Mouse (Mus musculus): ENCODE measurements around the gene Sema4d. TPM values are rescaled to one million over a fixed set of nuclear protein-coding genes. Genes with fewer than 3 reads are reported as not detected.
A peak's percentile ranks its signal among the peaks of the same experiment; 100 is the strongest.
"Not testable (repeated sequence)": the region's sequence is repeated elsewhere in the genome, so short reads cannot be mapped to it uniquely, and the experiment has no call there.

The Sema4d gene
- polyA plus RNA-seq, 1 experiment from 2014 or later, result 10.8 TPM

DNA sequence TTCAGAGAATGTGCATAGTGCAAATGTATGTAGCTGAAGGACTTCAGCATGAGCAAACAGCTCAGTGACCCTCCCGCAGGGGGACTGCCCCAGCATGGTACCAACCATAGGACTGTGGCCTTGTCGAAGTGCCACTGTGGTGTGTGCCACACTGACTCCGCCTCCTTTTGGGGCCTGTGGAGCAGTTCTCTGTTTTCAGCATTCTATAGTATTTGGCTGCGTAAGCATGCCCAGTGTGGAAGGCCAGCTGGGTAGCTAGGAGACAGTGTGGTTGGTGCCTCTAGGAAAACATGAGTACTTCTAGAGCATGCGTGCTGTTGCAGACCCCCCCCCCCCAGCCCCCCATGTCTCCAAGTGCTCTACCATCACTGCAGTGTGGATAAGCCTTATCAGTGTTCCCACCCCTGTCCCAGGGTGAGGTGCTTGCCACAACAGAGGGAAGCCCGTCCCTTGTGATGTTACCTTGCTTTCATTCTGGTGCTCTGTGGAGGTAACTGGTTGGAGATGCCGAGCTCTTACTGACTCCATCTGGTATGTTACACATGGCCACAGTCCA lies 115.8 kb downstream of the Sema4d start:
- peaks cover 99% of the 10 kb centered on the region for H3K36me3 ChIP-seq
- peak overlapping the region; percentile 55 for H3K27ac ChIP-seq
- no peak overlapping the region for H3K4me3 ChIP-seq
- H3K4me2 ChIP-seq, result peak overlapping the region; percentile 43
- WGBS (ENCODE audit: insufficient replicate concordance), result 48% methylated on average over 7 of the region's 7 CpGs
- H3K9ac ChIP-seq, result peak overlapping the region; percentile 23; the same call in 1 of the 2 replicates
- no peaks in the 10 kb centered on the region for H3K9me3 ChIP-seq (replicated peaks)
- ATAC-seq, result peak; percentile 87
- peaks cover 38% of the 10 kb centered on the region for H3K4me1 ChIP-seq
- no peaks in the 10 kb centered on the region for H3K27me3 ChIP-seq (replicated peaks)

DNA sequence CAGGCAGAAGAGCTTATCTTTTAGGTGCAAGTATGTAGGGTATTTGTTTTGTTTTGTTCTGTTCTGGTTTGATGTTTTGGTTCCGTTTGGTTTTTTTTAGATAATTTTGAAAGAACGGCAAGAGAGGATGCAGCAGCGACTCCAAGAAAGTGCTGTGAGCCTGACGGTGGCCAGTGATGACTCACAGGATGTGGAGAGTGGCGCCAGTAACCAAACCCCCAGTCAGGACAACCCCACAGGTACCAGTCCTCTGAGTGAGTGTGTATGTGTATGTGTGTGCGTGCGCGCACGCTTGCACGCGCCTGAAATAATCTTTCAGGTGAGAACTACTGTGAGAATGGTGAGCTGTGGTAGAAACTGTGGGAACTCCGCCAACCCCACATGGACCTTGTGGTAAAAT lies 116.5 kb downstream of the Sema4d start:
- ATAC-seq, result no peak
- Histone ChIP-seq H3K9me3 (replicated peaks) (no peaks in the 10 kb centered on the region), H3K36me3 (peaks cover 95% of the 10 kb centered on the region), H3K9ac (no peak overlapping the region), H3K4me3 (no peak overlapping the region), H3K27me3 (replicated peaks) (no peaks in the 10 kb centered on the region), H3K4me2 (0 out of 2 replicates have a peak overlapping the region, but pooled peaks have one; percentile 43), H3K4me1 (peaks cover 38% of the 10 kb centered on the region), H3K27ac (peak overlapping the region; percentile 55)
- WGBS (ENCODE audit: insufficient replicate concordance), result 74% methylated on average over 12 of the region's 12 CpGs

DNA sequence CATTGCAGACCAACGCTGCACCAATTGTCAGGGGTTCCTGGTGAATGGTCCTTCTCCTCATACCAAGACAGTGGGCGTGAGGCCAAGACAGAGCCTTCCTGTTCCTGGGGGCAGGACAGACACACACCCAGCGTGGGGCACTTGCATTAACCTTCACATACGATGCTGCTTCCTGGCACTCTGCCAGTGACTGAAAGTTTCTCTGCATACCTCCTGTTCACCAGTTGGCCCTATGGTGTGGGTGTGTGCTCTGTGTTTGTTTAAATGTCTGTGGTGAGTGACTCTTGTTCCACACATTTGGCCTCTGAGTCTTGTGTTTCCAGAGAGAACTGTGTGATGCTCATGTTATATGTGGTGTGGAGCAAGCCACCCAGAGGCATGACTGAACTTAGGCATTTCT lies 116.9 kb downstream of the Sema4d start:
- Histone ChIP-seq H3K27me3 (replicated peaks) (no peaks in the 10 kb centered on the region), H3K9me3 (replicated peaks) (no peaks in the 10 kb centered on the region), H3K9ac (no peak overlapping the region), H3K4me1 (peaks cover 38% of the 10 kb centered on the region), H3K4me3 (no peak overlapping the region), H3K27ac (peak overlapping the region; percentile 5; the same call in 1 of the 2 replicates), H3K4me2 (no peak overlapping the region), H3K36me3 (peaks cover 94% of the 10 kb centered on the region)
- WGBS (ENCODE audit: insufficient replicate concordance), result 80% methylated on average over 4 of the region's 4 CpGs
- ATAC-seq, result no peak

DNA sequence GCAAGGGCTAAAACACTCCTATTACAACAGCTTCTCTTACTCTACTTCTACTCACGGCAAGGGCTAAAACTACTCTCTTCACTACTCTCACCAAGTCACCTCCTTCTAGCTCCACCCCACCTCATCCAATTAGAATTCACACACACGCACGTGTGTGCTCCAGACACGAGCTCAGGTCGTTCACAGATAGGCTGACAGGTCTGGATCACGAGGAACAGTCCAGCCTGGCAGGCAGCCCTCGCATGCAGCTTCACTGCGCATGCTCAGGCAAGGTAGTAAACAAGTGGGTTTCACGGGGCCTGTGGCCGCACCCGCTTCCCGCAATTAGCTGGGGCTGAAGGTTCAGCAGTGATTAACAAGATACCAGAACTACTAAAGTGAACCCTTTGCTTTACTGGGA lies 125.4 kb downstream of the Sema4d start:
- not testable (repeated sequence) for H3K4me2 ChIP-seq; H3K9ac ChIP-seq; H3K27me3 ChIP-seq (replicated peaks); ATAC-seq; H3K4me1 ChIP-seq; H3K9me3 ChIP-seq (replicated peaks); H3K27ac ChIP-seq; H3K4me3 ChIP-seq
- peaks cover 92% of the 10 kb centered on the region for H3K36me3 ChIP-seq
- 83% methylated on average over 12 of the region's 12 CpGs for WGBS (ENCODE audit: insufficient replicate concordance)

DNA sequence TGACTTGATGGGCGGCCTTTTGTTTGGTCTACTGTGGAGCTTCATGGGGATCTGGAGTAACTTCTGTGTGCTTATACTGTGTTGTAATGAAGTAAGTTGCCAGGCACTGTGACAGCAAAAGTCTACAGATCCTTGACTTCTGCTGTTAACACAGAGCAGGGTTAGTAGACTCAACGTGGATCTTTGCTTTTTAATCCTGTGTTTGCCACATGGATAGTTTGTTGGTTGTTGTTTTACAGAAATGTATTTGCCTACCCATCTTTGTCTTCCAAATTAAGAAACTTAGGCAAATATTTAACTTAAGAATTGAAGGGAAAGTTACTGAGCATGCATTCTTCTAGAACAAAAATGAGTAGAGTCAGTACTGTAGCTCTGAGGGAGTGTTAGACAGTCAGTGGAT lies 130.0 kb downstream of the Sema4d start:
- no peaks in the 10 kb centered on the region for H3K27me3 ChIP-seq (replicated peaks)
- 85% methylated on average over 2 of the region's 2 CpGs for WGBS (ENCODE audit: insufficient replicate concordance)
- ATAC-seq, result no peak
- no peaks in the 10 kb centered on the region for H3K4me1 ChIP-seq
- no peak overlapping the region for H3K4me2 ChIP-seq
- peaks cover 98% of the 10 kb centered on the region for H3K36me3 ChIP-seq
- H3K27ac ChIP-seq, result no peak overlapping the region
- no peak overlapping the region for H3K9ac ChIP-seq
- H3K9me3 ChIP-seq (replicated peaks), result no peaks in the 10 kb centered on the region
- no peak overlapping the region for H3K4me3 ChIP-seq

DNA sequence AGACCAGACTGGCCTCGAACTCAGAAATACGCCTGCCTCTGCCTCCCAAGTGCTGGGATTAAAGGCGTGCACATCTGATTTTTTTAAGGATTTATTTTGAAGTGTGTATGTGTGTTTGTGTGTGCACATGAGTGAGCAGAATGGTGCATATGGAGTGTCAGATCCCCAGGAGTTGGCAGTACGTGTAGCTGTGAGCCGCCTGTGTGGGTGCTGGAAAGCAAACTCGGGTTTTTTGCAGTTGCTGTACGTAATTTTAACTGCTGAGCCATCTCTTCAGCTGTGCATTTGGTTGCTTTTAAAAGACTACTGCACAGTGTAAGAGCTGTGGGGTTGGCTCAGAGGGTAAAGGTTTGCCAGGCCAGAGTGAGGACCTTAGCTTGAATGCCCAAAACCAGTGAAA lies 134.0 kb downstream of the Sema4d start:
- Histone ChIP-seq H3K36me3 (peaks cover 98% of the 10 kb centered on the region), H3K4me2 (no peak overlapping the region), H3K4me1 (no peaks in the 10 kb centered on the region), H3K27ac (no peak overlapping the region), H3K27me3 (replicated peaks) (no peaks in the 10 kb centered on the region), H3K4me3 (no peak overlapping the region), H3K9me3 (replicated peaks) (no peaks in the 10 kb centered on the region), H3K9ac (no peak overlapping the region)
- no peak for ATAC-seq
- 91% methylated on average over 7 of the region's 7 CpGs for WGBS (ENCODE audit: insufficient replicate concordance)

DNA sequence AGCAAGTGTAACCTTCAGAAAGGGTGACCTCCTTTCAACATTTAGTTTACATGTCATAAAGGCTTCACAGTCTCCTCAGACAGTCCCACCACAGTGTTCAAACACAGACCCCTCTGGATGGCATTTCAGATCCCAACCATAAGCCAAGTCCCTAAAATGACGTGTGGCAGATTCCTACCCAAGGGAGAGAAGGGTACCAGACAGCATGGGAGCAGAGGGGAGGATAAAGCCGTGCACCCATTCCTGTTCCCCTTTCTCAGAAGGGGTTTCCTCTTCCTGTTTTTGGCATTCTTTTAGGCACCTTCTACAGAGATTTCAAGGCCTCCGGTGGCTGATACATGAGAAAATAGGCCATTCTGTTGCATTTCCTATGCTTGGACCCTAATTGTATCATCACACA lies 135.5 kb downstream of the Sema4d start:
- Histone ChIP-seq H3K36me3 (peaks cover 100% of the 10 kb centered on the region), H3K27ac (no peak overlapping the region), H3K9ac (no peak overlapping the region), H3K9me3 (replicated peaks) (no peaks in the 10 kb centered on the region), H3K27me3 (replicated peaks) (no peaks in the 10 kb centered on the region), H3K4me3 (no peak overlapping the region), H3K4me1 (peaks cover 4% of the 10 kb centered on the region), H3K4me2 (no peak overlapping the region)
- ATAC-seq, result no peak
- 83% methylated on average over 3 of the region's 3 CpGs for WGBS (ENCODE audit: insufficient replicate concordance)

DNA sequence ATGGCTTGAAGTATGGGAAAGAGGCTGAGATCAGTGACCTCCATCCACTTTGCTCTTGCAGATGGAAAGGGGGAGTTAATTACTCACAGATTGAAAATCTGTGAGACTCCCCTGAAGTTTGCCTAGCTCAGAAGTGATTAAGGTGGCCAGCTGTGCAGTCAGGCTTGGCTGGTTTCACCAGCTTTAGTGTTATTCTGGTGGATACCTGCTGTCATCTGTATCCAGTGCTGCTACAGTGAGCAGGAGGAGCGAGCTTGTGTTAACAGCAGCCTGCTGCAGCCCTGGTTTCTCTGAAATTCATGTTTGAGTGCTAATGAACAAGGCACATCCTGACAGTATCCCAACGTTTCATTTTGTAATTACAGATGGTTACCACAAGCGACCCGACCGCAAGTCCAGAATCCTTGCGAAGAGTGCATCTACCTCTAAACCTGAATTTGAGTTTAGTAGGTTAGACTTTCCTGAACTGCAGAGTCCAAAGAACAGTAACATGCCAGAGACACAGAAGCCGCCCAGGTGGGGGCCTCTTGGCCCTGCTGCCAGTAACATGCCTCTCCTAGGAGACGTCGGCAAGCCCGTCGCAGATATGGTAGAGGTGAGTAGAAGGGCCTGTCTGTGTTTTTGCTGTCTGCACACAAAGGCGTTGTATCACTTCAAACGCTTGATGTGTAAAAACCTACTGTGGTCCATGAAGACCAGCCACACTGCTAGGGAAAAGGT lies 136.9 kb downstream of the Sema4d start:
- no peak overlapping the region for H3K4me3 ChIP-seq
- no peak overlapping the region for H3K4me2 ChIP-seq
- whole genome bisulfite sequencing (ENCODE audit: insufficient replicate concordance), result 91% methylated on average over 13 of the region's 13 CpGs
- H3K27ac ChIP-seq, result no peak overlapping the region
- peaks cover 15% of the 10 kb centered on the region for H3K4me1 ChIP-seq
- no peak for ATAC-seq
- no peak overlapping the region for H3K9ac ChIP-seq
- H3K27me3 ChIP-seq (replicated peaks), result no peaks in the 10 kb centered on the region
- H3K36me3 ChIP-seq, result peaks cover 94% of the 10 kb centered on the region
- no peaks in the 10 kb centered on the region for H3K9me3 ChIP-seq (replicated peaks)

DNA sequence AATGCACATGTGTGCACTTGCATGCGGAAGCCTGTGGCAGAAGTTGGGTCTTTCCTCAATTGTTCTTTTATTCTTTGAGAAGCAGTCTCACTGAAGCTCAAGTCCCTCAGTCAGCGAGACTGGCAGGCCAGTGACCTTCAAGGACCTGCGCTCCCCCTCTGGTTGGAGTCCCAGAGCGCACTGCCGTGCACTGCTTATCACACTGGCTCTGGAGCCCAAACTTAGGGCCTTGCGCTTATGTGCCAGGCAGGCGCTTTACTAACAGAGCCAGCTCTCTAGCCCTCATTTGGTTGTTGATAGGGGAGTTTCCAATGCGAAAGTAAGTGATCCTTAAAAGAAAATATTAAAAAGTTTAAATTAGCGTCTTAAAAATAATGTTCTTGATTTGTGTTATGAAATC lies 139.6 kb downstream of the Sema4d start:
- ATAC-seq, result no peak
- H3K27me3 ChIP-seq (replicated peaks), result no peaks in the 10 kb centered on the region
- H3K9ac ChIP-seq, result no peak overlapping the region
- WGBS (ENCODE audit: insufficient replicate concordance), result 87% methylated on average over 9 of the region's 9 CpGs
- H3K4me2 ChIP-seq, result no peak overlapping the region
- H3K4me1 ChIP-seq, result peaks cover 34% of the 10 kb centered on the region
- H3K36me3 ChIP-seq, result peaks cover 87% of the 10 kb centered on the region
- H3K4me3 ChIP-seq, result no peak overlapping the region
- H3K27ac ChIP-seq, result no peak overlapping the region
- H3K9me3 ChIP-seq (replicated peaks), result no peaks in the 10 kb centered on the region

DNA sequence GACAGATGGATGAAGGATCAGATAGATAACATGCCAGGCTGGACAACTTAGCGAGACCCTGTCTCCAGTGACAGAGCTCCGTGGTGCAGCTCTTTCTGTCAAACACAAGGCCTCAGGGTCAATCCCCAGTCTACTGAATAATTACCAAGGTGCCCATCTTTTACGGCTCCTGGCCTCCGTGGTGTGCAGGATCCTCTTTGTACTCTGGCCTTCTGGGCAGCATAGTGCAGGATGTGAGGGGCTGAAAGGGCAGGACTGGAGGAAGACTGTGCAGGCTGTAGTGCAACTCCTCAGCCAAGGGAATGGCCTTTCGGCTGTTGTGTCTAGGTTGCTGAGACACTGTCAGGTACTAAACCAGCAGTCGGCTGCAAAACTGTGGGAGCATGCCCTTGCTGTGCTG lies 140.4 kb downstream of the Sema4d start:
- Histone ChIP-seq H3K4me1 (peaks cover 42% of the 10 kb centered on the region), H3K4me2 (peak overlapping the region; percentile 89; the same call in 1 of the 2 replicates), H3K9ac (no peak overlapping the region), H3K36me3 (peaks cover 84% of the 10 kb centered on the region), H3K27me3 (replicated peaks) (no peaks in the 10 kb centered on the region), H3K9me3 (replicated peaks) (no peaks in the 10 kb centered on the region), H3K27ac (no peak overlapping the region), H3K4me3 (no peak overlapping the region)
- WGBS (ENCODE audit: insufficient replicate concordance), result 85% methylated on average over 6 of the region's 6 CpGs
- no peak for ATAC-seq

DNA sequence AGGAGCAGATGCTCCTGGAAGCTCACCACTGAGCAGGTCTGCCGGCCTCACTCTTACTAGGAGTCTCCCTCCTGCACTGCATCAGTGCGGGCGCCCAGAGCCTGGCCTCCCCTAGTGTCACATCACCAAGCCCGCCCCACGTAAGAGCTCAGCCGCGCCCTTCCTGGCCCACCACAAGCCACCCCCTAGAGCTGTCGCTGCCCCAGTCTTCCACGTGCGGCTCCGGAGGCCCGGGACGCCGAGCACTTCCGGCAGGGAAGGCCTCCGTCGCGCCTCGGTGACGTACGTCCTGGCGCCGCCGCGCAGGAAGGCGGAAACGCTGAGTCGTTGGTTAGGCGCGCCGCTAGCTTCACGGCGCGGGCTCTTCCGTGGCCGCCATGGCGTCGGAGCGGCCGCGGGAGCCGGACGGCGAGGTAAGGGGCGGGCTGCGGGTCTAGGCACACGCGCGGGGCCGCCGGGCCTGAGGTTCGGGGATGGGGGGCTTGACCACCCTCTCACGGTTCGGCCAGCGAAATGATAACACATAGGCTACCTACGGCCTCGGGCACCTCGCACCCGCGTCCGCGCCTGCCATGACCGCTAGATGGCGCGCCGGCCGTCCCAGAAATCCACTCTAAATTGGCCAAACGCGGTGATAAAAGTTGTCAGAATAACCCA lies 142.0 kb downstream of the Sema4d start, which contains the start of gene Secisbp2:
TSS of gene Secisbp2 (plus strand) at position 290 of the 657 bp plus-strand sequence.
- peak; percentile 89 for ATAC-seq
- 1% methylated on average over 69 of the region's 69 CpGs for WGBS (ENCODE audit: insufficient replicate concordance)
- Histone ChIP-seq H3K4me2 (peak within 1 kb of the TSS; percentile 89), H3K36me3 (peaks cover 76% of the 10 kb centered on the region), H3K27ac (peak within 1 kb of the TSS; percentile 90), H3K4me3 (peak within 1 kb of the TSS; percentile 78), H3K27me3 (replicated peaks) (no peaks in the 10 kb centered on the region), H3K4me1 (peaks cover 50% of the 10 kb centered on the region), H3K9ac (peak within 1 kb of the TSS; percentile 89), H3K9me3 (replicated peaks) (no peaks in the 10 kb centered on the region)

DNA sequence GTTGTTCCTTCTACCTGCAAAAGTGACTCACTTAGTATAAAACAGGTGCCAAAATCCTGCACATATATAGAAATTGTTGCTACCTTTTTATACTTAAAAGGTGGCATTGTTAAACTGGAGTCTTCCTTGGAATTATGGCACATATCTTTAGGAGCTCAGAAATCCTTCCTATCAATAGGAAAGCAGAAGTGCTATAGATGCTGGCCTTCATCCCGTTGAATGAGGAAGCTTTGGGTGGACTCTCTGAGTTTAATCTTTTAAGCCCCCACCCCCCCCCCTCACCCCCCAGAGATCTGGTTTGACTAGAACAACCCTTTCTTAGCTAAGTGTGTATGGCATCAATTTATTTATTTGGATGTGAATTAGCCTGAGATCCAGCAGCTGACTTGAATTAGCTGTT lies 143.8 kb downstream of the Sema4d start:
- Histone ChIP-seq H3K36me3 (peaks cover 58% of the 10 kb centered on the region), H3K9me3 (replicated peaks) (no peaks in the 10 kb centered on the region), H3K9ac (no peak overlapping the region), H3K4me1 (peaks cover 50% of the 10 kb centered on the region), H3K4me2 (peak overlapping the region; percentile 84), H3K4me3 (no peak overlapping the region; the same call in 1 of the 2 replicates), H3K27ac (peak overlapping the region; percentile 66; the same call in 1 of the 2 replicates), H3K27me3 (replicated peaks) (no peaks in the 10 kb centered on the region)
- no peak for ATAC-seq
- 25% methylated on average over 1 of the region's 1 CpGs for WGBS (ENCODE audit: insufficient replicate concordance)
